Mouse (Mus musculus) intestine, embryonic 15.5 days (tissue): ENCODE data around the gene Gadd45a. TPM values are rescaled to one million over a fixed set of nuclear protein-coding genes. Genes with fewer than 3 reads are reported as not detected.
A peak's percentile ranks its signal among the peaks of the same experiment; 100 is the strongest.
"Not testable (repeated sequence)": the region's sequence is repeated elsewhere in the genome, so short reads cannot be mapped to it uniquely, and the experiment has no call there.

Experiments
- ATAC-seq: fragments of 200-750 bp; cut with Nextera tagmentation; 2 replicates; pipeline ENCODE4 v1.8.0; 2017; ENCODE audit warnings: moderate TSS enrichment, moderate library complexity
- H3K27ac ChIP-seq: fragments of 300-500 bp; sonication (generic); 2 replicates; pipeline ENCODE4 v1.5.1; 2015; ENCODE audit warnings: mild to moderate bottlenecking, inconsistent platforms
- H3K27me3 ChIP-seq: fragments of 300-500 bp; sonication (generic); replicated peaks from 2 replicates; pipeline ENCODE4 v1.6.1; 2015; ENCODE audit warnings: inconsistent platforms
- H3K36me3 ChIP-seq: fragments of 300-500 bp; sonication (generic); 2 replicates; pipeline ENCODE4 v1.6.1; 2015; ENCODE audit warnings: inconsistent platforms
- H3K4me1 ChIP-seq: fragments of 300-500 bp; sonication (generic); replicated peaks from 2 replicates; pipeline ENCODE4 v1.6.1; 2015; ENCODE audit warnings: inconsistent platforms
- H3K4me2 ChIP-seq: fragments of 300-500 bp; sonication (generic); replicated peaks from 2 replicates; pipeline ENCODE4 v1.6.1; 2015; ENCODE audit warnings: mild to moderate bottlenecking, inconsistent platforms
- H3K4me3 ChIP-seq: fragments of 300-500 bp; sonication (generic); replicated peaks from 2 replicates; pipeline ENCODE4 v1.5.1; 2015; ENCODE audit warnings: inconsistent platforms
- H3K9ac ChIP-seq: fragments of 300-500 bp; sonication (generic); 2 replicates; pipeline ENCODE4 v1.6.1; 2015; ENCODE audit warnings: inconsistent platforms
- H3K9me3 ChIP-seq: fragments of 300-500 bp; sonication (generic); 2 replicates; pipeline ENCODE4 v1.6.1; 2016; ENCODE audit warnings: inconsistent platforms
- WGBS: fragments of 180-500 bp; shearing (Covaris S2); methylation state at CpG from one replicate; pipeline ENCODE4 v1.1.7; 2015; 5-methylcytosine and 5-hydroxymethylcytosine counted together
- polyA plus RNA-seq: library from polyadenylated mRNA; unstranded; fragments of >200 nt; fragmentation: Nextera tagmentation; extraction: Ambion mirVana; gene quantifications from 2 replicates; pipeline ENCODE4 v1.2.1, GENCODE M21; 2015

The Gadd45a gene
- polyA plus RNA-seq, 1 experiment from 2014 or later, result 37.5 TPM

- ATAC-seq, result peak; percentile 72
- Histone ChIP-seq H3K27ac (no peak overlapping the region), H3K4me2 (no peak overlapping the region), H3K4me1 (peaks cover 4% of the 10 kb centered on the region; the same call in 1 of the 2 replicates), H3K9ac (no peak overlapping the region), H3K27me3 (no peaks in the 10 kb centered on the region), H3K36me3 (no peaks in the 10 kb centered on the region), H3K9me3 (no peaks in the 10 kb centered on the region), H3K4me3 (no peak overlapping the region)
- 38% methylated on average over 5 of the region's 5 CpGs for WGBS
Observed at GRCm38 (mm10) chr6:67029312-67029950, 7.8 kb downstream of the Gadd45a start.

GRCm38 (mm10) chr6:67027438-67028142, 9.7 kb downstream of the Gadd45a start:
- no peak overlapping the region for H3K4me3 ChIP-seq
- H3K27me3 ChIP-seq, result no peaks in the 10 kb centered on the region
- H3K9me3 ChIP-seq, result no peaks in the 10 kb centered on the region
- WGBS, result 70% methylated on average over 9 of the region's 9 CpGs
- H3K9ac ChIP-seq, result no peak overlapping the region
- ATAC-seq, result no peak
- no peaks in the 10 kb centered on the region for H3K36me3 ChIP-seq
- no peak overlapping the region for H3K4me2 ChIP-seq
- H3K4me1 ChIP-seq, result 0 out of 2 replicates have a peak, but pooled peaks cover 4% of the 10 kb centered on the region
- H3K27ac ChIP-seq, result no peak overlapping the region

GRCm38 (mm10) chr6:67026661-67027060, 10.6 kb downstream of the Gadd45a start:
- H3K27me3 ChIP-seq, result no peaks in the 10 kb centered on the region
- H3K36me3 ChIP-seq, result no peaks in the 10 kb centered on the region
- H3K27ac ChIP-seq, result no peak overlapping the region
- H3K4me3 ChIP-seq, result no peak overlapping the region
- no peak overlapping the region for H3K9ac ChIP-seq
- ATAC-seq, result no peak
- WGBS, result 72% methylated on average over 3 of the region's 3 CpGs
- no peaks in the 10 kb centered on the region for H3K9me3 ChIP-seq
- H3K4me2 ChIP-seq, result no peak overlapping the region
- 0 out of 2 replicates have a peak, but pooled peaks cover 4% of the 10 kb centered on the region for H3K4me1 ChIP-seq

- H3K27me3 ChIP-seq, result no peaks in the 10 kb centered on the region
- no peak for ATAC-seq
- H3K27ac ChIP-seq, result no peak overlapping the region
- H3K4me1 ChIP-seq, result no peaks in the 10 kb centered on the region
- no peak overlapping the region for H3K9ac ChIP-seq
- H3K9me3 ChIP-seq, result no peaks in the 10 kb centered on the region
- no peaks in the 10 kb centered on the region for H3K36me3 ChIP-seq
- WGBS, result 79% methylated on average over 4 of the region's 4 CpGs
- no peak overlapping the region for H3K4me3 ChIP-seq
- no peak overlapping the region for H3K4me2 ChIP-seq
Observed at GRCm38 (mm10) chr6:67023729-67024128, 13.5 kb downstream of the Gadd45a start.

GRCm38 (mm10) chr6:67021308-67021707, 15.9 kb downstream of the Gadd45a start:
- Histone ChIP-seq H3K9me3 (no peaks in the 10 kb centered on the region), H3K9ac (no peak overlapping the region), H3K36me3 (peaks cover 4% of the 10 kb centered on the region; the same call in 1 of the 2 replicates), H3K27ac (no peak overlapping the region), H3K4me3 (no peak overlapping the region), H3K27me3 (no peaks in the 10 kb centered on the region), H3K4me1 (peaks cover 5% of the 10 kb centered on the region), H3K4me2 (no peak overlapping the region)
- ATAC-seq, result no peak
- 87% methylated on average over 5 of the region's 5 CpGs for WGBS

GRCm38 (mm10) chr6:67019001-67019400, 18.3 kb downstream of the Gadd45a start:
- H3K27ac ChIP-seq, H3K4me2 ChIP-seq, H3K9me3 ChIP-seq, H3K9ac ChIP-seq, ATAC-seq, H3K4me3 ChIP-seq, H3K27me3 ChIP-seq, H3K36me3 ChIP-seq: not testable (repeated sequence)
- H3K4me1 ChIP-seq, result peaks cover 20% of the 10 kb centered on the region
- 84% methylated on average over 7 of the region's 7 CpGs for WGBS

- Histone ChIP-seq H3K9me3 (no peaks in the 10 kb centered on the region), H3K27ac (no peak overlapping the region), H3K9ac (no peak overlapping the region), H3K4me2 (no peak overlapping the region), H3K27me3 (no peaks in the 10 kb centered on the region), H3K36me3 (peaks cover 4% of the 10 kb centered on the region; the same call in 1 of the 2 replicates), H3K4me1 (peaks cover 26% of the 10 kb centered on the region), H3K4me3 (no peak overlapping the region)
- 72% methylated on average over 4 of the region's 4 CpGs for WGBS
- ATAC-seq, result no peak
Observed at GRCm38 (mm10) chr6:67018365-67018764, 18.9 kb downstream of the Gadd45a start.

- Histone ChIP-seq H3K27ac (0 out of 2 replicates have a peak overlapping the region, but pooled peaks have one; percentile 13), H3K4me2 (no peak overlapping the region; the same call in 1 of the 2 replicates), H3K27me3 (no peaks in the 10 kb centered on the region), H3K36me3 (peaks cover 4% of the 10 kb centered on the region; the same call in 1 of the 2 replicates), H3K4me3 (no peak overlapping the region), H3K9me3 (no peaks in the 10 kb centered on the region), H3K4me1 (peaks cover 26% of the 10 kb centered on the region), H3K9ac (no peak overlapping the region)
- WGBS, result 37% methylated on average over 7 of the region's 7 CpGs
- no peak; the same call in 1 of the 2 replicates for ATAC-seq
Observed at GRCm38 (mm10) chr6:67016520-67017111, 20.6 kb downstream of the Gadd45a start.

GRCm38 (mm10) chr6:67015739-67016519, 21.3 kb downstream of the Gadd45a start:
- Histone ChIP-seq H3K9ac (no peak overlapping the region), H3K36me3 (peaks cover 4% of the 10 kb centered on the region; the same call in 1 of the 2 replicates), H3K4me3 (no peak overlapping the region), H3K9me3 (no peaks in the 10 kb centered on the region), H3K4me2 (no peak overlapping the region), H3K27ac (0 out of 2 replicates have a peak overlapping the region, but pooled peaks have one; percentile 13), H3K4me1 (peaks cover 26% of the 10 kb centered on the region), H3K27me3 (no peaks in the 10 kb centered on the region)
- WGBS, result 44% methylated on average over 8 of the region's 8 CpGs
- ATAC-seq, result peak; percentile 26

GRCm38 (mm10) chr6:67014679-67015075, 22.6 kb downstream of the Gadd45a start:
- H3K27me3 ChIP-seq, result no peaks in the 10 kb centered on the region
- WGBS, result 100% methylated on average over 1 of the region's 1 CpGs
- 0 out of 2 replicates have a peak, but pooled peaks have one; percentile 13 for ATAC-seq
- H3K9ac ChIP-seq, result no peak overlapping the region
- no peak overlapping the region for H3K27ac ChIP-seq
- H3K9me3 ChIP-seq, result no peaks in the 10 kb centered on the region
- H3K4me3 ChIP-seq, result no peak overlapping the region
- peaks cover 26% of the 10 kb centered on the region for H3K4me1 ChIP-seq
- peaks cover 4% of the 10 kb centered on the region; the same call in 1 of the 2 replicates for H3K36me3 ChIP-seq
- H3K4me2 ChIP-seq, result no peak overlapping the region

GRCm38 (mm10) chr6:67013949-67014678, 23.1 kb downstream of the Gadd45a start:
- no peak overlapping the region for H3K9ac ChIP-seq
- ATAC-seq, result peak; percentile 56
- no peaks in the 10 kb centered on the region for H3K27me3 ChIP-seq
- 80% methylated on average over 9 of the region's 9 CpGs for WGBS
- H3K4me2 ChIP-seq, result no peak overlapping the region
- peak overlapping the region; percentile 56 for H3K27ac ChIP-seq
- no peaks in the 10 kb centered on the region for H3K9me3 ChIP-seq
- peaks cover 4% of the 10 kb centered on the region; the same call in 1 of the 2 replicates for H3K36me3 ChIP-seq
- H3K4me3 ChIP-seq, result no peak overlapping the region
- H3K4me1 ChIP-seq, result peaks cover 26% of the 10 kb centered on the region
